Mouse (Mus musculus) lung, embryonic 14.5 days (tissue): ENCODE measurements around the gene Pam16. TPM values are rescaled to one million over a fixed set of nuclear protein-coding genes. Genes with fewer than 3 reads are reported as not detected.
"Not testable (repeated sequence)": the region's sequence is repeated elsewhere in the genome, so short reads cannot be mapped to it uniquely, and the experiment has no call there.

Source experiments
- ATAC-seq: fragments of 200-750 bp; cut with Nextera tagmentation; 2 replicates; pipeline ENCODE4 v1.8.0; 2017; ENCODE audit warnings: mild to moderate bottlenecking, moderate TSS enrichment, moderate library complexity; ENCODE audit not compliant: insufficient read depth
- DNase-seq: peaks from one replicate; pipeline ENCODE4 v3.0.0-alpha.2; 2015
- H3K27ac ChIP-seq: fragments of 300-500 bp; sonication (generic); 2 replicates; pipeline ENCODE4 v1.5.1; 2014; ENCODE audit warnings: low read depth, mild to moderate bottlenecking, moderate library complexity
- H3K27me3 ChIP-seq: fragments of 300-500 bp; sonication (generic); 2 replicates; pipeline ENCODE4 v1.6.1; 2014; ENCODE audit warnings: low read length, control low read depth; ENCODE audit not compliant: insufficient read depth
- H3K36me3 ChIP-seq: fragments of 300-500 bp; sonication (generic); 2 replicates; pipeline ENCODE4 v1.6.1; 2014; ENCODE audit warnings: control low read depth; ENCODE audit not compliant: insufficient read depth
- H3K4me1 ChIP-seq: fragments of 300-500 bp; sonication (generic); 2 replicates; pipeline ENCODE4 v1.6.1; 2014; ENCODE audit warnings: antibody characterized with exemption, control low read depth; ENCODE audit not compliant: insufficient read depth
- H3K4me2 ChIP-seq: fragments of 300-500 bp; sonication (generic); 2 replicates; pipeline ENCODE4 v1.6.1; 2014; ENCODE audit warnings: mild to moderate bottlenecking
- H3K4me3 ChIP-seq: fragments of 300-500 bp; sonication (generic); 2 replicates; pipeline ENCODE4 v1.5.1; 2014; ENCODE audit warnings: low read depth, low read length
- H3K9ac ChIP-seq: fragments of 300-500 bp; sonication (generic); 2 replicates; pipeline ENCODE4 v1.6.1; 2014
- H3K9me3 ChIP-seq: fragments of 300-500 bp; sonication (generic); 2 replicates; pipeline ENCODE4 v1.6.1; 2016; ENCODE audit warnings: low read depth, low read length, control low read depth
- CTCF ChIP-seq: IDR thresholded peaks from 2 replicates; pipeline ENCODE4 v1.5.1; 2016; ENCODE audit warnings: antibody characterized with exemption, low read depth
- WGBS: fragments of 180-500 bp; shearing (Covaris S2); extraction: QIAGEN DNeasy Blood & Tissue Kit; methylation state at CpG from one replicate; pipeline ENCODE4 v1.1.7; 2014; 5-methylcytosine and 5-hydroxymethylcytosine counted together
- polyA plus RNA-seq: library from polyadenylated mRNA; unstranded; fragments of >200 nt; fragmentation: Nextera tagmentation; extraction: Ambion mirVana; gene quantifications from 2 replicates; pipeline ENCODE4 v1.2.1, GENCODE M21; 2014

The Pam16 gene
- polyA plus RNA-seq, 1 experiment from 2014 or later = 81.9 TPM

DNA sequence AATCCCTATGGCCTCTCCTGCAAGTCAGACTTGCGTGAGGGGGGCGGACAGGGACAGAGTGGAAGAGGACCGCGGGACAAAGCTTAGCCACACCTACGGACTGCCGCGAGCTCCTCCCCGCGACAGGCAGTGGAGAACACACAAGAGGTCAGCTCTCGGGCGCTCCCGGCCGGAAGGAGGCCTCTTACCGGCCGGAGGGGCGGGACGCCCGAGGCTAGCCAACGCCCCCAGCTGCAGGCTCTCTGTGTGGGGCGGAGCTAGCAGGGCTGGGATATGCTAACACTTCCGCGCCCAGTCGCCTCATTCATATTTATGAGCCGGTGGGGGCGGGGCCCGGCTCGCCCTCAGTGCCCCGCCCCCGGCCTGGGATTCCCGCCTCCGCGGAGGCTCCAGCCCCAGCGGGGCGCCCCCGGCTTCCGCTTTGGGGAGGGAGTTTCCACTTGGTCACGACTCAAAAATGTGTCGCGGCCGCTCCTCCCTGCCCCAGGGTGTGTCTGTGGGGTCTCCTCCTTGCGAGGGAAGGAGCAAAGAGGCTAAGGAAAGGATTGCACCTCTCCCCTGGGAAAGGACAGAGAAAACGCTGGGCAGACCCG lies 38.2 kb downstream of the Pam16 start:
- peak; percentile 98 for ATAC-seq
- Histone ChIP-seq H3K4me3 (peak overlapping the region; percentile 35), H3K36me3 (peaks cover 5% of the 10 kb centered on the region; the same call in 1 of the 2 replicates), H3K9me3 (no peaks in the 10 kb centered on the region), H3K27ac (peak overlapping the region; percentile 87), H3K27me3 (no peaks in the 10 kb centered on the region), H3K4me1 (peaks cover 16% of the 10 kb centered on the region), H3K9ac (peak overlapping the region; percentile 55), H3K4me2 (peak overlapping the region; percentile 63)
- peak; percentile 99 for DNase-seq
- under 1% methylated on average over 43 of the region's 43 CpGs for WGBS
- peak; percentile 10; the same call in 1 of the 2 replicates for TF ChIP-seq CTCF

DNA sequence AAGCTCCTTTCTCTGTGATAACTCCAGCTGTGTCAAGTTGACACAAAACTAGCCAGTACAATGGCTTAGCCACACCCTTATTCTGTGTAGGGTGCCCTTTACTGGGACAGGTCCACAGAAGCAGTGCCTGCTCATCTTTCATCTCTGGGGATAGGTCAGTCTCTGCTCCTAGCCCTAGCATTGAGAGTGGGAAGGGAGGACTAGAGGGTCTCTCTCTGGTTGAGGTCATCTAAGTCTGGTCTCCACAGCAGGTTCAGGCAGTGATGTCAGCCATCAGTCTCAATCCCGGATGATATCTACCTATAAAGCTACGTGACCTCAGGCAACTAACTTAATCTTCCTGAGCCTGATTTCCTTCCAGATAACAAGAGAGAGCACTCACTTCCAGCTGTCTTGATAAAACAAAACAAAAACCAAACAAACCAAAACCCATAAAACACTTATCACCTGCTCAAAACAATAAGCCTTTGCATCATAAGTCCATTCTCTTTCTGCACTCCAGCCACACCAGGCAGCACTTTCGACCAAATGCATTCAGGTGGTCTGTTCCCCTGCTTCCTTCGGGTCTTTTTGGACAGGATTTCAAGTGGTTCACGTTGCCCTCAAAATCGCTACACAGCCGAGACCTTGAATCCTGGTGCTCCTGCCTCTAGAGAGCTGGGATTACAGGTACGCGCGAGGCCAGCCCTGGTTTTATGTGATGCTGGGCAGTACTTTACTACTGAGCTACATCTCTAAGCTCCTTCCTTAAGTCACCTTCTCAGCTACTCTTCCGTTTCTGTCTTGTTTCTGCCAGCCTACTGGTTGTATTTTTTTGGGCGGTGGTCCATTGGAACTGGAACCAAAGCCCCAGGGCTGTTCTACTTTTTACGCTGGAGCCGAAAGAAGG lies 38.9 kb downstream of the Pam16 start:
- H3K4me1 ChIP-seq = peaks cover 16% of the 10 kb centered on the region
- H3K9ac ChIP-seq = peak overlapping the region; percentile 55
- DNase-seq (no peak), ATAC-seq (peak; percentile 45; the same call in 1 of the 2 replicates)
- H3K9me3 ChIP-seq = no peaks in the 10 kb centered on the region
- H3K4me3 ChIP-seq = peak overlapping the region; percentile 35
- WGBS = 7% methylated on average over 14 of the region's 14 CpGs
- H3K36me3 ChIP-seq = peaks cover 5% of the 10 kb centered on the region; the same call in 1 of the 2 replicates
- H3K27me3 ChIP-seq = no peaks in the 10 kb centered on the region
- no peak for TF ChIP-seq CTCF
- peak overlapping the region; percentile 63 for H3K4me2 ChIP-seq
- H3K27ac ChIP-seq = peak overlapping the region; percentile 83

DNA sequence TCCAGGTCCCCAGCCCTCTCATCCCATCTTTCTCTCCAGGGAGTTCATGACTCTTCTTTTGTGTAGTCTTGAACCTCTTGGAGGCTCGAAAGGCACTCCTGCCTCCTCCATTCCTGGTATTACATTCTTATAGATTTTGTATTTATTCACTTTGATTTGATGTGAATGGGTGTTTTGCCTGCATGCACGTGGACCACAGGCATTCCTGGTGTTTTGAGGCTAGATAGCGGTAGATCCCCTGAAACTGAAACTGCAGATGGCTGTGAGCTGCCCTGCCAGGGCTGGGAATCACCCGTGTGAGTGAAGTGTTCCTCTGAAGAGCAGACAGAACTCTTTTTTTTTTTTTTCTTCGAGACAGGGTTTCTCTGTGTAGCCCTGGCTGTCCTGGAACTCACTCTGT lies 40.4 kb downstream of the Pam16 start:
- no peaks in the 10 kb centered on the region for H3K27me3 ChIP-seq
- no peak for TF ChIP-seq CTCF
- DNase-seq = no peak
- no peak overlapping the region for H3K9ac ChIP-seq
- no peak for ATAC-seq
- WGBS = 65% methylated on average over 5 of the region's 5 CpGs
- no peak overlapping the region for H3K4me3 ChIP-seq
- no peak overlapping the region for H3K27ac ChIP-seq
- H3K9me3 ChIP-seq = no peaks in the 10 kb centered on the region
- H3K36me3 ChIP-seq = no peaks in the 10 kb centered on the region
- peaks cover 16% of the 10 kb centered on the region for H3K4me1 ChIP-seq
- no peak overlapping the region for H3K4me2 ChIP-seq

DNA sequence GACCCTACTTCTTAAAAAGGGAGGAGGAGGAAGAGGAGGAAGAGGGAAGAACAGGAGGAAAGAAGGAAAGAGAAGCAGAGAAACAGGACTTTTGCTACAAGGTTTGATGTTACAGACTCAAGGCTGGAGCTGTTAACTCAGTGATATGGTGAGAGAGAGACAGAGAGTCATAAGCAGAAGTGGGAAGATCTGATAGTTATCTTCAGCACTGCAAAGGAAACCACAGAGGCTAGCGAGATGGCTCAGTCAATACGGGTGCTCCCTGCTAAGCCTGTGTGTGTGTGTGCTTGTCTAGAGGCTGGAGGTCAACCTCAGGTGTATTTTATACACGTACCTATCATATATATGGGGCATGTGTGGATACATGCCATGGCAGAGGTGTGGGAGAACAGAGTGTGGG lies 41.0 kb downstream of the Pam16 start:
- DNase-seq (no peak), ATAC-seq (no peak)
- H3K4me3 ChIP-seq = no peak overlapping the region
- H3K9me3 ChIP-seq = no peaks in the 10 kb centered on the region
- H3K4me1 ChIP-seq = peaks cover 16% of the 10 kb centered on the region
- H3K9ac ChIP-seq = no peak overlapping the region
- H3K4me2 ChIP-seq = no peak overlapping the region
- no peak for TF ChIP-seq CTCF
- no peaks in the 10 kb centered on the region for H3K27me3 ChIP-seq
- 77% methylated on average over 3 of the region's 3 CpGs for WGBS
- H3K36me3 ChIP-seq = no peaks in the 10 kb centered on the region
- no peak overlapping the region for H3K27ac ChIP-seq

DNA sequence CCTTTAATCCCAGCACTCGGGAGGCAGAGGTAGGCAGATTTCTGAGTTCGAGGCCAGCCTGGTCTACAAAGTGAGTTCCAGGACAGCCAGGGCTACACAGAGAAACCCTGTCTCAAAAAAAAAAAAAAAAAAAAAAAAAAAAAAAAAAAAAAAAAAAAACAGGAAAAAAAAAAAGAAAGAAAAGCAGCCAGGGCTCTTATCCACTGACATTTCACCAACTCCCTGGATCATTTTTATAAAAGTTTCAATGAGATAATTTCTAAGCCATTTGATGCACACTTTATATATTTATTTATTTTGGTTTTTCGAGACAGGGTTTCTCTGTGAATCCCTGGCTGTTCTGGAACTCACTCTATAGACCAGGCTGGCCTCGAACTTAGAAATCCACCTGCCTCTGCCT lies 43.6 kb downstream of the Pam16 start:
- H3K27me3 ChIP-seq, H3K9ac ChIP-seq, DNase-seq, H3K36me3 ChIP-seq, H3K4me2 ChIP-seq, H3K4me1 ChIP-seq, H3K27ac ChIP-seq, H3K4me3 ChIP-seq, ATAC-seq, H3K9me3 ChIP-seq: not testable (repeated sequence)
- 89% methylated on average over 3 of the region's 4 CpGs for WGBS

DNA sequence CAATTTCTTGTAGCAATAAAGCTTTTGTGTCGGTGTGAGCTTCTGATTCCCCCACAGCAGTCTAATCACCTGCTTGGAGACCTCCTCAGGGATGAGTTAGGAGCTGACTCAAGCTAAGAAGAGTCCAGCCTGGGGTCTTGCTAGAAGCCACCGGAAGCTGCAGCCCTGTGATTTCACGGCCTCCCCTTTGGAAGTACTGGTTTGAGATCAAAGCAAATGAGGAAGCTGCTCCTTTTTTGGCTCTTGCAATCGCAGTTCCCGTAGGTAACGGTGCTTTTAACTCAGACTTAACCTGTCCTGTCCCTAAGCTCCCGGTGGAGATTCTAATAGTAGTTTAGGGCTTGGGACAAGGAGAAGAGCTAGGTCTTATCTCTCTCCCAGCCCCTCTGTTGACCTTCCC lies 46.2 kb downstream of the Pam16 start:
- ATAC-seq = no peak
- no peak for TF ChIP-seq CTCF
- no peak overlapping the region for H3K27ac ChIP-seq
- H3K36me3 ChIP-seq = no peaks in the 10 kb centered on the region
- no peak overlapping the region for H3K4me3 ChIP-seq
- no peaks in the 10 kb centered on the region for H3K4me1 ChIP-seq
- H3K9ac ChIP-seq = no peak overlapping the region
- H3K9me3 ChIP-seq = no peaks in the 10 kb centered on the region
- no peaks in the 10 kb centered on the region for H3K27me3 ChIP-seq
- no peak for DNase-seq
- 43% methylated on average over 7 of the region's 7 CpGs for WGBS
- no peak overlapping the region for H3K4me2 ChIP-seq

DNA sequence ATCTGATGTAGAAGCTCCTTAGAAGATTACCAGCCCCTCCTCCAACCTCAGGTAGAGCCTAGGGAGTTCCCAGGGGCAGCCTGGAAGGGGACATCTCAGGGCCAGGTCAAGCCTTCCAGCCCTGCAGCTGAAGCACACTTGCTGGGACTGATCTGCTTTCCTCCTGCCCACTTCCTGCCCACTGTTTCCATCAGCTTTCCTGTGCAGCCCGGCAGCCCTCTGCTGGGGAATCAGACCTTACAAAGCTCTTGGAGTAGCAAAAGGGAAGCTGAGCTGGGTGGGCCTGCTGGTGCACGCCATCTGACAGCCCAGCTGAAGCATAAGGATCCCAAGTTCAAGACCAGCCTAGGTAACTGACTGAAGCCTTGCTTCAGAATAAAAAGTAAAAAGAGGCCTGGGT lies 47.9 kb downstream of the Pam16 start:
- no peak overlapping the region for H3K4me3 ChIP-seq
- H3K4me2 ChIP-seq = no peak overlapping the region
- H3K27ac ChIP-seq = no peak overlapping the region
- H3K9ac ChIP-seq = no peak overlapping the region
- no peak for DNase-seq
- no peak for ATAC-seq
- H3K4me1 ChIP-seq = no peaks in the 10 kb centered on the region
- no peaks in the 10 kb centered on the region for H3K36me3 ChIP-seq
- no peaks in the 10 kb centered on the region for H3K9me3 ChIP-seq
- TF ChIP-seq CTCF = no peak; the same call in 1 of the 2 replicates
- H3K27me3 ChIP-seq = no peaks in the 10 kb centered on the region
- WGBS = 45% methylated on average over 2 of the region's 2 CpGs
